Mouse (Mus musculus) heart, embryonic 10.5 days (tissue): ENCODE results near the gene BC037034. TPM values are rescaled to one million over a fixed set of nuclear protein-coding genes. Genes with fewer than 3 reads are reported as not detected.
A peak's percentile ranks its signal among the peaks of the same experiment; 100 is the strongest.

Experiments
- DNase-seq: peaks from one replicate; pipeline ENCODE4 v3.0.0-alpha.2; 2017; ENCODE audit warnings: low spot score
- H3K27ac ChIP-seq: fragments of 300-500 bp; sonication (generic); 2 replicates; pipeline ENCODE4 v1.5.1; 2016; ENCODE audit warnings: mild to moderate bottlenecking
- H3K27me3 ChIP-seq: fragments of 300-500 bp; sonication (generic); 2 replicates; pipeline ENCODE4 v1.6.1; 2016; ENCODE audit warnings: mild to moderate bottlenecking; ENCODE audit not compliant: poor library complexity, insufficient read depth, severe bottlenecking
- H3K36me3 ChIP-seq: fragments of 300-500 bp; sonication (generic); 2 replicates; pipeline ENCODE4 v1.6.1; 2016; ENCODE audit warnings: mild to moderate bottlenecking, moderate library complexity
- H3K4me1 ChIP-seq: fragments of 300-500 bp; sonication (generic); 2 replicates; pipeline ENCODE4 v1.6.1; 2016; ENCODE audit warnings: mild to moderate bottlenecking
- H3K4me3 ChIP-seq: fragments of 300-500 bp; sonication (generic); 2 replicates; pipeline ENCODE4 v1.5.1; 2016; ENCODE audit warnings: mild to moderate bottlenecking, moderate library complexity
- H3K9me3 ChIP-seq: fragments of 300-500 bp; sonication (generic); 2 replicates; pipeline ENCODE4 v1.6.1; 2016; ENCODE audit warnings: mild to moderate bottlenecking, moderate library complexity
- WGBS: fragments of 180-500 bp; shearing (Covaris S2); methylation state at CpG from one replicate; pipeline ENCODE4 v1.1.7; 2016; 5-methylcytosine and 5-hydroxymethylcytosine counted together
- polyA plus RNA-seq: library from polyadenylated mRNA; unstranded; fragments of >200 nt; fragmentation: Nextera tagmentation; extraction: Ambion mirVana; gene quantifications from 2 replicates; pipeline ENCODE4 v1.2.1, GENCODE M21; 2016

The BC037034 gene
- 4.8 and 8.7 TPM in 2 replicates for polyA plus RNA-seq

DNA sequence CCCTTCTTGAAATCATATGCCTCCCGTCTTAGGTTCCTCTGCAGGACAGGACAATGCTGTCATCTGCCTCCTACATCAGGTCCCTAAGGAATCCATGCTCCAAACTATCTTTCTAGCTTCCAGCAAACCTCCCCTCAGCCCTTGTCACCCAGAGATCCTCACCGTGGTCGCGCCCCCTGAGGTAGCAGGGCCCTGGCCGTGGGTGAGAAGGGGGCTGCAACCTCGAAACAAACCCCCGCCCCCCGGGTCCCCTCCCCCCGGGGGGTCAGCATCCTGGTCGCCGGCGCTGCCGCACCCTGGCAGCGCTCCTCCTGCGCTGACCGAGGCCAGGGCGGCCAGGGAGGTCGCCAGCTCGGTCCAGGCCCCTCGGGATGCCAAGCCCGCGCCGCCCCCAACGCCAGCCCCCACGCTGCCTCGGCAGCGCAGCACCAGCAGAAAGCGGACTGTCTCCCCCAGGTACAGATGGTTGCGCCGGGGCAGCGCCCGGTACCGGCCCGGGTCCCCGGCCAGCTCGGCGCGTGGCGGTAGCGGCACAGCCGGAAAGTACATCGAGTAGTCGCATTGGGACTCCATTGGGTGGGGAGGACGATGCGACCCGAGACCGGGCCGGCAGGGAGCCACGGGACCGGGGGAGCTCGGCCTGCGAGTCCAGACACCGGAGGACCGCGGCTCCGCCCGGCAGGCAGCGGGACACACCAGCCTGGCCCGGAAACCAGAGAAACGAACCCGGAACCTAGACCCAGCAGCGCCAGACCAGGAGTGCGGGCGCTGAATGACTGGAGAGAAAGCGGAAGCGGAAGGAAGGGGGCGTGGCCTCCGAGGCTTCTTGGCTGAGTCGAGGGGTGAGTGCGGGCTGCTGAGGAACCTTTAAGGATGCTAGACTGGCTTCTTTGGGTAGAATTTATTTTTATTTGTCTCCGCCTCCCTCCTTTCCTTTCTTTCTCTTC, at the start of gene BC037034:
Gene BC037034, minus strand, starts transcription at position 774 of the 947 bp plus-strand sequence.
- peaks cover 57% of the 10 kb centered on the region for H3K4me1 ChIP-seq
- peak within 1 kb of the TSS; percentile 95 for H3K27ac ChIP-seq
- peak within 1 kb of the TSS; percentile 94 for H3K4me3 ChIP-seq
- H3K27me3 ChIP-seq = no peaks in the 10 kb centered on the region
- peaks cover 46% of the 10 kb centered on the region for H3K36me3 ChIP-seq
- DNase-seq = peak; percentile 94
- H3K9me3 ChIP-seq = no peaks in the 10 kb centered on the region
- WGBS = under 1% methylated on average over 71 of the region's 71 CpGs

GRCm38 (mm10) chr5:138312795-138313194, 49.0 kb upstream of the BC037034 start:
- Histone ChIP-seq H3K36me3 (no peaks in the 10 kb centered on the region), H3K9me3 (no peaks in the 10 kb centered on the region), H3K4me1 (no peaks in the 10 kb centered on the region), H3K27ac (no peak overlapping the region), H3K4me3 (no peak overlapping the region), H3K27me3 (no peaks in the 10 kb centered on the region)
- no peak for DNase-seq
- WGBS = 79% methylated on average over 3 of the region's 3 CpGs

- Histone ChIP-seq H3K9me3 (no peaks in the 10 kb centered on the region), H3K4me1 (peaks cover 5% of the 10 kb centered on the region; the same call in 1 of the 2 replicates), H3K36me3 (no peaks in the 10 kb centered on the region), H3K27me3 (no peaks in the 10 kb centered on the region), H3K27ac (no peak overlapping the region), H3K4me3 (no peak overlapping the region)
- DNase-seq = no peak
- WGBS = 66% methylated on average over 2 of the region's 2 CpGs
These were observed 35.8 kb upstream of the BC037034 start for GRCm38 (mm10) chr5:138299613-138300012.

DNA sequence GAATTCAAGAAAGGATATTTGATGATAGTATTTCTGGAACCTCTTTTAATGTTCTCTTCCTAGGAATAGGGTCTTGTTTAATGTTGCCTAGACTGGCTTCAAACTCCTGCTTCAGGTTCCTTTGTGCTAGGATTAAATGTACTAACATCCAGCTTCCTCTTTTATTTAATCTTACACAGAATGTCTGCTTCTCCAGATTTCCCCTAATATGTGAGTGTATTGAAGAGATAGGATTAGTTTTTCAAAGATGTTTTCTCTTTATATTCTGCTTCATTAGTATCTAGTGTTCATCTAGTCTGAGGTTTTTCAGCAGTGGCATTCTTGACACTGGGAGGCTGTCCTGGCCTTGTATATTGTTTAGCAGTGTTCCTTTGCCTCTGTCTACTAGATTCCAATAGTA, 30.3 kb upstream of the BC037034 start:
- DNase-seq = no peak
- Histone ChIP-seq H3K4me1 (peaks cover 5% of the 10 kb centered on the region; the same call in 1 of the 2 replicates), H3K9me3 (no peaks in the 10 kb centered on the region), H3K27ac (no peak overlapping the region), H3K4me3 (no peak overlapping the region), H3K27me3 (no peaks in the 10 kb centered on the region), H3K36me3 (no peaks in the 10 kb centered on the region)

GRCm38 (mm10) chr5:138291638-138292037, 27.8 kb upstream of the BC037034 start:
- no peak overlapping the region for H3K27ac ChIP-seq
- WGBS = 63% methylated on average over 1 of the region's 1 CpGs
- H3K27me3 ChIP-seq = no peaks in the 10 kb centered on the region
- no peaks in the 10 kb centered on the region for H3K4me1 ChIP-seq
- H3K36me3 ChIP-seq = no peaks in the 10 kb centered on the region
- H3K4me3 ChIP-seq = no peak overlapping the region
- H3K9me3 ChIP-seq = no peaks in the 10 kb centered on the region
- no peak for DNase-seq

GRCm38 (mm10) chr5:138287861-138288260, 24.0 kb upstream of the BC037034 start:
- no peak for DNase-seq
- no peaks in the 10 kb centered on the region for H3K9me3 ChIP-seq
- no peak overlapping the region for H3K27ac ChIP-seq
- no peak overlapping the region for H3K4me3 ChIP-seq
- no peaks in the 10 kb centered on the region for H3K4me1 ChIP-seq
- 81% methylated on average over 3 of the region's 3 CpGs for WGBS
- H3K27me3 ChIP-seq = no peaks in the 10 kb centered on the region
- H3K36me3 ChIP-seq = no peaks in the 10 kb centered on the region

GRCm38 (mm10) chr5:138283540-138283939, 19.7 kb upstream of the BC037034 start:
- Histone ChIP-seq H3K36me3 (no peaks in the 10 kb centered on the region), H3K4me1 (peaks cover 12% of the 10 kb centered on the region), H3K4me3 (no peak overlapping the region), H3K27ac (no peak overlapping the region), H3K27me3 (peaks cover 8% of the 10 kb centered on the region; the same call in 1 of the 2 replicates), H3K9me3 (no peaks in the 10 kb centered on the region)
- 43% methylated on average over 1 of the region's 1 CpGs for WGBS
- no peak for DNase-seq

DNA sequence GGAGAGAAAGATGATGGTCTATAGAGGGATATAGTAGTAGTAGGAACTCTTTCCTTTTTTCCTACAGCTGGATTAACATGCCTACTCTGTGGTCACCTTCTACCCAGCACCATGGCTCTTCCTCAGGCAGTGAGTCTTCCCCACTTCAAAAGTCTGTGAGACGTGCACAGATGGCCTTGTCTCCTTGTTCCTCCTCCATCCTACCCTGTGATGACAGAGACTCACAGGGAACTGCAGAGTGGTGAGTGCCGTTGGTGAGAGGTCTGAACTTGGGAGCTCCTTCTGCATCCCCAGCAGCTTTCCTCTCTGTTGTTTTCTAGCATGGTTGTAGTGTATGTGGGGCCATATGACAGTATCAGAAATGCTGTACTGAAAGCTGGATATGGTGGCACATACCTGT, 18.0 kb upstream of the BC037034 start:
- no peaks in the 10 kb centered on the region for H3K9me3 ChIP-seq
- peaks cover 11% of the 10 kb centered on the region for H3K36me3 ChIP-seq
- H3K27me3 ChIP-seq = peaks cover 10% of the 10 kb centered on the region; the same call in 1 of the 2 replicates
- H3K4me1 ChIP-seq = peaks cover 20% of the 10 kb centered on the region
- peak; percentile 68 for DNase-seq
- H3K27ac ChIP-seq = no peak overlapping the region
- 58% methylated on average over 2 of the region's 2 CpGs for WGBS
- no peak overlapping the region for H3K4me3 ChIP-seq

DNA sequence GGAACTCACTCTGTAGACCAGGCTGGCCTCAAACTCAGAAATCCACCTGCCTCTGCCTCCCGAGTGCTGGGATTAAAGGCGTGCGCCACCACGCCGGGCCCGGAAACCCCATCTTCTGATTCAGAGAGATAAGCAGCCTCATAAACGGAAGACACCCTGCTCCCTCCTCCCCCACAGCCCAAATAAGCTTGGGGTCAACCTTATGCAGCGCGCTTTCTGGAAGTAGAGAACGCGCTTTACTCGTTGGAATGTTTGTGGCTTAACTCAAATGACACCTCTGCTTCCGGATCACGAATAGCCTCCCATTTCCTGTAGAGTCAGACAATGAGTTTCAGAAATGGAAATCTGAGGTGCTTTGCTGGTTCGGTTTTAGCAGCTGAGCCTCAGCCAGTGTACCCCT, 17.0 kb upstream of the BC037034 start:
- H3K4me1 ChIP-seq = peaks cover 28% of the 10 kb centered on the region

GRCm38 (mm10) chr5:138280425-138280768, 16.6 kb upstream of the BC037034 start:
- Histone ChIP-seq H3K4me3 (peak overlapping the region; percentile 75), H3K4me1 (peaks cover 32% of the 10 kb centered on the region), H3K36me3 (peaks cover 15% of the 10 kb centered on the region), H3K9me3 (no peaks in the 10 kb centered on the region), H3K27ac (peak overlapping the region; percentile 83; the same call in 1 of the 2 replicates), H3K27me3 (peaks cover 20% of the 10 kb centered on the region; the same call in 1 of the 2 replicates)
- WGBS = 20% methylated on average over 26 of the region's 26 CpGs
- DNase-seq = no peak

More for the DNA sequence above, 17.0 kb upstream of the BC037034 start:
- no peak overlapping the region for H3K4me3 ChIP-seq
- H3K9me3 ChIP-seq = no peaks in the 10 kb centered on the region
- H3K36me3 ChIP-seq = peaks cover 15% of the 10 kb centered on the region
- peak; percentile 73 for DNase-seq
- H3K27me3 ChIP-seq = peaks cover 19% of the 10 kb centered on the region; the same call in 1 of the 2 replicates
- 88% methylated on average over 15 of the region's 15 CpGs for WGBS
- H3K27ac ChIP-seq = no peak overlapping the region

- peak; percentile 99 for DNase-seq
- H3K4me3 ChIP-seq = peak within 1 kb of the TSS; percentile 75
- H3K9me3 ChIP-seq = no peaks in the 10 kb centered on the region
- peak within 1 kb of the TSS; percentile 83 for H3K27ac ChIP-seq
- peaks cover 38% of the 10 kb centered on the region for H3K4me1 ChIP-seq
- peaks cover 20% of the 10 kb centered on the region; the same call in 1 of the 2 replicates for H3K27me3 ChIP-seq
- peaks cover 19% of the 10 kb centered on the region for H3K36me3 ChIP-seq
- WGBS = 1% methylated on average over 56 of the region's 56 CpGs
These were observed 16.0 kb upstream of the BC037034 start, which contains the start of the genes Gm43720, Gpc2 and Stag3 for GRCm38 (mm10) chr5:138279585-138280424. Gene Gm43720 (minus strand): TSS chr5:138279958. Gene Gpc2 (minus strand): TSS chr5:138280005. Gene Stag3 (plus strand): TSS chr5:138280240.

- 87% methylated on average over 7 of the region's 7 CpGs for WGBS
- DNase-seq = peak; percentile 59
- Histone ChIP-seq H3K4me1 (peaks cover 38% of the 10 kb centered on the region), H3K27me3 (peaks cover 30% of the 10 kb centered on the region; the same call in 1 of the 2 replicates), H3K4me3 (no peak overlapping the region), H3K27ac (no peak overlapping the region), H3K36me3 (peaks cover 24% of the 10 kb centered on the region), H3K9me3 (no peaks in the 10 kb centered on the region)
These were observed 14.2 kb upstream of the BC037034 start for GRCm38 (mm10) chr5:138277994-138278393.
